Mouse (Mus musculus): ENCODE results near the gene Herc3. TPM values are rescaled to one million over a fixed set of nuclear protein-coding genes. Genes with fewer than 3 reads are reported as not detected.

Gene Herc3
- polyA plus RNA-seq, 1 experiment: 5.2 TPM

- TF ChIP-seq CEBPB (IDR thresholded peaks at IDR 0.05; ENCODE audit: low read depth) (no peak), MAX (IDR thresholded peaks at IDR 0.05) (no peak), FOSL1 (IDR thresholded peaks at IDR 0.05; ENCODE audit: insufficient read depth, low read length, poor library complexity, severe bottlenecking) (no peak), USF1 (IDR thresholded peaks at IDR 0.05; ENCODE audit: low read depth) (no peak), MYOG (IDR thresholded peaks at IDR 0.05; ENCODE audit: control insufficient read depth, extremely low read depth, insufficient read length) (no peak), MYOD1 (IDR thresholded peaks at IDR 0.05; ENCODE audit: control insufficient read depth, insufficient read length, low read depth) (no peak), CTCF (IDR thresholded peaks at IDR 0.05; ENCODE audit: control insufficient read depth, insufficient read depth, insufficient read length) (no peak)
- Histone ChIP-seq H3K36me3 (ENCODE audit: control insufficient read depth, insufficient read depth) (peaks cover 5% of the 10 kb centered on the region), H3K27me3 (ENCODE audit: control insufficient read depth, insufficient read depth, insufficient read length) (no peaks in the 10 kb centered on the region), H3K79me2 (ENCODE audit: control insufficient read depth, insufficient read depth) (no peaks in the 10 kb centered on the region), H3K4me3 (ENCODE audit: insufficient read depth, poor library complexity, severe bottlenecking) (no peak overlapping the region), H3K79me3 (ENCODE audit: low read depth) (peaks cover 2% of the 10 kb centered on the region), H3ac (ENCODE audit: control insufficient read depth, insufficient read length, low read depth) (no peak overlapping the region)
These were observed 15.8 kb downstream of the Herc3 start for GRCm38 (mm10) chr6:58846850-58847692.

GRCm38 (mm10) chr6:58847836-58848235, 16.6 kb downstream of the Herc3 start:
- Histone ChIP-seq H3K36me3 (ENCODE audit: control insufficient read depth, insufficient read depth) (peaks cover 5% of the 10 kb centered on the region), H3K79me3 (ENCODE audit: low read depth) (peaks cover under 1% of the 10 kb centered on the region), H3K4me3 (ENCODE audit: insufficient read depth, poor library complexity, severe bottlenecking) (no peak overlapping the region), H3K27me3 (ENCODE audit: control insufficient read depth, insufficient read depth, insufficient read length) (no peaks in the 10 kb centered on the region), H3K79me2 (ENCODE audit: control insufficient read depth, insufficient read depth) (no peaks in the 10 kb centered on the region), H3ac (ENCODE audit: control insufficient read depth, insufficient read length, low read depth) (no peak overlapping the region)
- TF ChIP-seq FOSL1 (IDR thresholded peaks at IDR 0.05; ENCODE audit: insufficient read depth, low read length, poor library complexity, severe bottlenecking) (peak; percentile 73), MAX (IDR thresholded peaks at IDR 0.05) (peak; percentile 74), MYOD1 (IDR thresholded peaks at IDR 0.05; ENCODE audit: control insufficient read depth, insufficient read length, low read depth) (peak; percentile 20), CTCF (IDR thresholded peaks at IDR 0.05; ENCODE audit: control insufficient read depth, insufficient read depth, insufficient read length) (no peak)

GRCm38 (mm10) chr6:58849356-58849755, 18.1 kb downstream of the Herc3 start:
- peaks cover 5% of the 10 kb centered on the region for H3K36me3 ChIP-seq (ENCODE audit: control insufficient read depth, insufficient read depth)
- H3K4me3 ChIP-seq (ENCODE audit: insufficient read depth, poor library complexity, severe bottlenecking): no peak overlapping the region
- no peaks in the 10 kb centered on the region for H3K79me2 ChIP-seq (ENCODE audit: control insufficient read depth, insufficient read depth)
- H3K79me3 ChIP-seq (ENCODE audit: low read depth): no peaks in the 10 kb centered on the region
- TF ChIP-seq MAX (IDR thresholded peaks at IDR 0.05) (no peak), USF1 (IDR thresholded peaks at IDR 0.05; ENCODE audit: low read depth) (no peak), CEBPB (IDR thresholded peaks at IDR 0.05; ENCODE audit: low read depth) (no peak), MYOD1 (IDR thresholded peaks at IDR 0.05; ENCODE audit: control insufficient read depth, insufficient read length, low read depth) (no peak), MYOG (IDR thresholded peaks at IDR 0.05; ENCODE audit: control insufficient read depth, extremely low read depth, insufficient read length) (no peak), CTCF (IDR thresholded peaks at IDR 0.05; ENCODE audit: control insufficient read depth, insufficient read depth, insufficient read length) (no peak), FOSL1 (IDR thresholded peaks at IDR 0.05; ENCODE audit: insufficient read depth, low read length, poor library complexity, severe bottlenecking) (no peak)
- no peak overlapping the region for H3ac ChIP-seq (ENCODE audit: control insufficient read depth, insufficient read length, low read depth)
- no peaks in the 10 kb centered on the region for H3K27me3 ChIP-seq (ENCODE audit: control insufficient read depth, insufficient read depth, insufficient read length)

GRCm38 (mm10) chr6:58855676-58856367, 24.6 kb downstream of the Herc3 start:
- H3K36me3 ChIP-seq (ENCODE audit: control insufficient read depth, insufficient read depth): no peaks in the 10 kb centered on the region
- H3K27me3 ChIP-seq (ENCODE audit: control insufficient read depth, insufficient read depth, insufficient read length): no peaks in the 10 kb centered on the region
- no peak overlapping the region for H3K4me3 ChIP-seq (ENCODE audit: insufficient read depth, poor library complexity, severe bottlenecking)
- H3K79me3 ChIP-seq (ENCODE audit: low read depth): no peaks in the 10 kb centered on the region
- no peak overlapping the region for H3ac ChIP-seq (ENCODE audit: control insufficient read depth, insufficient read length, low read depth)
- TF ChIP-seq FOSL1 (IDR thresholded peaks at IDR 0.05; ENCODE audit: insufficient read depth, low read length, poor library complexity, severe bottlenecking): no peak
- TF ChIP-seq CEBPB (IDR thresholded peaks at IDR 0.05; ENCODE audit: low read depth): no peak
- TF ChIP-seq MAX (IDR thresholded peaks at IDR 0.05): no peak
- TF ChIP-seq MYOG (IDR thresholded peaks at IDR 0.05; ENCODE audit: control insufficient read depth, extremely low read depth, insufficient read length): no peak
- no peak for TF ChIP-seq MYOD1 (IDR thresholded peaks at IDR 0.05; ENCODE audit: control insufficient read depth, insufficient read length, low read depth)
- no peak for TF ChIP-seq USF1 (IDR thresholded peaks at IDR 0.05; ENCODE audit: low read depth)
- no peak for TF ChIP-seq CTCF (IDR thresholded peaks at IDR 0.05; ENCODE audit: control insufficient read depth, insufficient read depth, insufficient read length)
- H3K79me2 ChIP-seq (ENCODE audit: control insufficient read depth, insufficient read depth): no peaks in the 10 kb centered on the region

GRCm38 (mm10) chr6:58856494-58856893, 25.2 kb downstream of the Herc3 start:
- H3K79me2 ChIP-seq (ENCODE audit: control insufficient read depth, insufficient read depth): no peaks in the 10 kb centered on the region
- H3K36me3 ChIP-seq (ENCODE audit: control insufficient read depth, insufficient read depth): no peaks in the 10 kb centered on the region
- H3K4me3 ChIP-seq (ENCODE audit: insufficient read depth, poor library complexity, severe bottlenecking): no peak overlapping the region
- TF ChIP-seq CTCF (IDR thresholded peaks at IDR 0.05; ENCODE audit: control insufficient read depth, insufficient read depth, insufficient read length) (no peak), MYOG (IDR thresholded peaks at IDR 0.05; ENCODE audit: control insufficient read depth, extremely low read depth, insufficient read length) (no peak), FOSL1 (IDR thresholded peaks at IDR 0.05; ENCODE audit: insufficient read depth, low read length, poor library complexity, severe bottlenecking) (no peak), USF1 (IDR thresholded peaks at IDR 0.05; ENCODE audit: low read depth) (no peak), MYOD1 (IDR thresholded peaks at IDR 0.05; ENCODE audit: control insufficient read depth, insufficient read length, low read depth) (no peak), MAX (IDR thresholded peaks at IDR 0.05) (no peak), CEBPB (IDR thresholded peaks at IDR 0.05; ENCODE audit: low read depth) (no peak)
- H3ac ChIP-seq (ENCODE audit: control insufficient read depth, insufficient read length, low read depth): no peak overlapping the region
- no peaks in the 10 kb centered on the region for H3K79me3 ChIP-seq (ENCODE audit: low read depth)
- no peaks in the 10 kb centered on the region for H3K27me3 ChIP-seq (ENCODE audit: control insufficient read depth, insufficient read depth, insufficient read length)

Measured in C2C12 (cell line).